ENCODE assay signal across 23 mouse cellular contexts in the genomic region with DNA sequence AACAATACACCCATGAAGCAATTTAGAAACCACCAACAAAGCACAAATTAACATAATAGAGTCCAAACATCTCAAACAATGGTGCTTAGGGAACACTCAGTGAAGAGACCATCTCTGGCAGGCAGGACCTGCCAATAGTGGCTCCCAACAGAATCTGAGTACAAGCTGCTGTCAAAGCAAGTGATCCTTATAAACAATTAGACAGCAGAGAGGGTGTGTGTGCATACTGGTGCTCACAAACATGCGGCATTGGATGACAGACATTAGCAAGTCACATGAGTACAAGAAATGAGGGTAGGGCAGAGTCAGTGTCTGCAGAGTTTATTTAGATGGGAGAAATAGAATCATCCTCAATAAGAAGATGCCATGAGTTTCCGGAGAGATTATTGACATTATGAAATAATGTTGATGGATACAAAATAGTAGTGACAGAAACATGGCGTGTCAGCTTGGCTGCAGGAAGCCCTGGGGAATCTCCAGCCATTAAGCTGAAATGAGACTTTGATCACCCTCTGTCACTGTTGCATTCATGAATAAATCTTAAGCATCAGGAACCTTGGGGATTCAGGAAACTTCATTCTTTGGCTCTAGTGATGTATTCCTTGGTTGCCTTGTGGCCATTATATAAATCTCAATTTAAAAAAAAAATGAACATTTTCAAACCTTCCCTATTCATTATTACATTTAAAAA.
DNase-seq lines count a peak whose midpoint lies in the region; ATAC-seq lines count a peak whose summit lies in the region.
"Had no signal": no experiment of that assay in that cellular context is flagged by ENCODE, and none has a peak within 500 bp of the region (broad histone marks: within the 10 kb centered on the region; RNA-seq: fewer than 3 reads in every experiment).

No protein-coding gene starts in this region.

- peak; percentile 31; the same call in 1 of the 2 replicates for ATAC-seq in forebrain, embryonic 14.5 days
- ATAC-seq in forebrain, embryonic 11.5 days (replicated peaks; ENCODE audit: low FRiP score) = no peak
- ATAC-seq in hindbrain, embryonic 15.5 days (ENCODE audit: low FRiP score, low read depth) = peak; percentile 67; the same call in 1 of the 2 replicates
- 0 out of 2 replicates have a peak, but pooled peaks have one; percentile 40 for ATAC-seq in neural tube, embryonic 15.5 days (ENCODE audit: low FRiP score)
- ATAC-seq: CD4-positive, CD25-positive, alpha-beta regulatory T cell, adult 4 months; intestine, embryonic 16.5 days; Patski had no signal

- H3K4me3 ChIP-seq in forebrain, embryonic 14.5 days (ENCODE audit: low read depth, low read length) = no peak overlapping the region
- no peak overlapping the region for H3K4me3 ChIP-seq in forebrain, embryonic 11.5 days (ENCODE audit: low read depth, low read length)
- no peak overlapping the region for H3K4me3 ChIP-seq in hindbrain, embryonic 15.5 days
- no peak overlapping the region for H3K4me3 ChIP-seq in neural tube, embryonic 15.5 days (replicated peaks)
- no peak overlapping the region for H3K4me3 ChIP-seq in limb, embryonic 10.5 days
- H3K4me3 ChIP-seq: embryonic facial prominence, embryonic 15.5 days had no signal

- H3K36me3 ChIP-seq in forebrain, embryonic 14.5 days (ENCODE audit: control insufficient read depth, insufficient read depth, low read length) = no peaks in the 10 kb centered on the region
- H3K36me3 ChIP-seq in forebrain, embryonic 11.5 days (ENCODE audit: control insufficient read depth, insufficient read depth, low read length) = no peaks in the 10 kb centered on the region
- no peaks in the 10 kb centered on the region for H3K36me3 ChIP-seq in hindbrain, embryonic 15.5 days
- no peaks in the 10 kb centered on the region for H3K36me3 ChIP-seq in neural tube, embryonic 15.5 days
- H3K36me3 ChIP-seq in limb, embryonic 10.5 days = no peaks in the 10 kb centered on the region
- H3K36me3 ChIP-seq: embryonic facial prominence, embryonic 15.5 days had no signal

- no peaks in the 10 kb centered on the region for H3K27me3 ChIP-seq in forebrain, embryonic 14.5 days (replicated peaks; ENCODE audit: control insufficient read depth, insufficient read depth, low read length)
- H3K27me3 ChIP-seq in forebrain, embryonic 11.5 days (ENCODE audit: control insufficient read depth, insufficient read depth, low read length) = no peaks in the 10 kb centered on the region
- H3K27me3 ChIP-seq in hindbrain, embryonic 15.5 days = no peaks in the 10 kb centered on the region
- no peaks in the 10 kb centered on the region for H3K27me3 ChIP-seq in neural tube, embryonic 15.5 days (replicated peaks)
- H3K27me3 ChIP-seq in limb, embryonic 10.5 days (ENCODE audit: low read depth, poor library complexity, severe bottlenecking) = no peaks in the 10 kb centered on the region
- H3K27me3 ChIP-seq: embryonic facial prominence, embryonic 15.5 days; Patski had no signal

- DNase-seq in forebrain, embryonic 14.5 days (ENCODE audit: low spot score) = peak; percentile 12
- DNase-seq in forebrain, embryonic 11.5 days (ENCODE audit: low spot score) = no peak
- peak; percentile 19 for DNase-seq in lung, postnatal 10 days
- DNase-seq in lung, postnatal 25 days (ENCODE audit: low spot score) = no peak
- DNase-seq in adrenal gland, adult 8-10 months = no peak
- no peak for DNase-seq in limb, embryonic 10.5 days (ENCODE audit: low spot score)
- DNase-seq: adrenal gland, postnatal 14 days; cerebellum, adult 11-12 months; cerebellum, postnatal 25 days; embryo, embryonic 11 days; heart, adult 11 months; heart, postnatal 36 days; kidney, postnatal 36 days; spleen, adult 18-20 months; thymus, postnatal 36 days had no signal

- H3K4me2 ChIP-seq in forebrain, embryonic 14.5 days (ENCODE audit: low read length) = no peak overlapping the region
- no peak overlapping the region for H3K4me2 ChIP-seq in forebrain, embryonic 11.5 days (ENCODE audit: low read depth, low read length, severe bottlenecking)
- no peak overlapping the region for H3K4me2 ChIP-seq in hindbrain, embryonic 15.5 days
- H3K4me2 ChIP-seq in neural tube, embryonic 15.5 days = no peak overlapping the region
- H3K4me2 ChIP-seq: embryonic facial prominence, embryonic 15.5 days; liver, embryonic 11.5 days had no signal

- no peaks in the 10 kb centered on the region for H3K9me3 ChIP-seq in forebrain, embryonic 14.5 days (replicated peaks; ENCODE audit: control insufficient read depth, low read length)
- H3K9me3 ChIP-seq in forebrain, embryonic 11.5 days (ENCODE audit: control insufficient read depth, low read length) = no peaks in the 10 kb centered on the region
- no peaks in the 10 kb centered on the region for H3K9me3 ChIP-seq in hindbrain, embryonic 15.5 days
- H3K9me3 ChIP-seq in neural tube, embryonic 15.5 days (replicated peaks) = no peaks in the 10 kb centered on the region
- H3K9me3 ChIP-seq in limb, embryonic 10.5 days (replicated peaks) = no peaks in the 10 kb centered on the region
- H3K9me3 ChIP-seq: embryonic facial prominence, embryonic 15.5 days had no signal

- 72% methylated on average over 3 of the region's 3 CpGs for WGBS in forebrain, embryonic 14.5 days
- 92% methylated on average over 3 of the region's 3 CpGs for WGBS in forebrain, embryonic 11.5 days
- WGBS in hindbrain, embryonic 15.5 days = 39% methylated on average over 3 of the region's 3 CpGs
- 40% methylated on average over 3 of the region's 3 CpGs for WGBS in neural tube, embryonic 15.5 days
- WGBS in limb, embryonic 10.5 days = 92% methylated on average over 3 of the region's 3 CpGs

- H3K27ac ChIP-seq in forebrain, embryonic 14.5 days (ENCODE audit: low read depth, low read length) = no peak overlapping the region
- H3K27ac ChIP-seq in forebrain, embryonic 11.5 days (ENCODE audit: low read depth, low read length) = no peak overlapping the region
- H3K27ac ChIP-seq in hindbrain, embryonic 15.5 days (replicated peaks) = no peak overlapping the region
- no peak overlapping the region for H3K27ac ChIP-seq in neural tube, embryonic 15.5 days (replicated peaks)
- no peak overlapping the region for H3K27ac ChIP-seq in limb, embryonic 10.5 days
- H3K27ac ChIP-seq: embryonic facial prominence, embryonic 15.5 days; macrophage had no signal

- no peaks in the 10 kb centered on the region for H3K4me1 ChIP-seq in forebrain, embryonic 14.5 days (ENCODE audit: control insufficient read depth, insufficient read depth, low read length)
- no peaks in the 10 kb centered on the region for H3K4me1 ChIP-seq in forebrain, embryonic 11.5 days (replicated peaks; ENCODE audit: control insufficient read depth, insufficient read depth, low read length)
- no peaks in the 10 kb centered on the region for H3K4me1 ChIP-seq in hindbrain, embryonic 15.5 days (replicated peaks)
- H3K4me1 ChIP-seq in neural tube, embryonic 15.5 days = peaks cover 5% of the 10 kb centered on the region; the same call in 1 of the 2 replicates
- no peaks in the 10 kb centered on the region for H3K4me1 ChIP-seq in limb, embryonic 10.5 days
- H3K4me1 ChIP-seq: embryonic facial prominence, embryonic 15.5 days had no signal

- H3K9ac ChIP-seq in forebrain, embryonic 14.5 days (ENCODE audit: low read length) = no peak overlapping the region
- H3K9ac ChIP-seq in forebrain, embryonic 11.5 days (ENCODE audit: low read length) = no peak overlapping the region
- H3K9ac ChIP-seq in hindbrain, embryonic 15.5 days = no peak overlapping the region
- H3K9ac ChIP-seq in neural tube, embryonic 15.5 days (replicated peaks) = no peak overlapping the region
- H3K9ac ChIP-seq: embryonic facial prominence, embryonic 15.5 days had no signal

Comparison
In these comparisons a context has a peak if more than half of its experiments do, and no peak if none do; other contexts are left out.
1. DNase-seq: peak in forebrain, embryonic 14.5 days (single experiment) and lung, postnatal 10 days (single experiment); none in forebrain, embryonic 11.5 days (single experiment), lung, postnatal 25 days (single experiment), adrenal gland, adult 8-10 months (single experiment) and limb, embryonic 10.5 days (single experiment).